Mouse (Mus musculus) liver, adult 2 months (tissue): ENCODE results near the gene Psat1.

Source experiments
- CTCF ChIP-seq: fragments of 200-500 bp; IDR thresholded peaks from 2 replicates; pipeline ENCODE4 v1.5.1; 2011; ENCODE audit warnings: low read depth, low read length, control low read depth
- POLR2A ChIP-seq: fragments of 200-500 bp; IDR thresholded peaks from 2 replicates; pipeline ENCODE4 v1.6.1; 2011; ENCODE audit warnings: low read length, control low read depth; ENCODE audit not compliant: insufficient read depth; ENCODE audit errors: extremely low read depth

GRCm38 (mm10) chr19:15882705-15883426, 64.3 kb downstream of the Psat1 start:
- TF ChIP-seq POLR2A (no peak), CTCF (peak; percentile 50)
